Mouse (Mus musculus): Measurements from ENCODE around the gene Naa38.

Gene Naa38

DNA sequence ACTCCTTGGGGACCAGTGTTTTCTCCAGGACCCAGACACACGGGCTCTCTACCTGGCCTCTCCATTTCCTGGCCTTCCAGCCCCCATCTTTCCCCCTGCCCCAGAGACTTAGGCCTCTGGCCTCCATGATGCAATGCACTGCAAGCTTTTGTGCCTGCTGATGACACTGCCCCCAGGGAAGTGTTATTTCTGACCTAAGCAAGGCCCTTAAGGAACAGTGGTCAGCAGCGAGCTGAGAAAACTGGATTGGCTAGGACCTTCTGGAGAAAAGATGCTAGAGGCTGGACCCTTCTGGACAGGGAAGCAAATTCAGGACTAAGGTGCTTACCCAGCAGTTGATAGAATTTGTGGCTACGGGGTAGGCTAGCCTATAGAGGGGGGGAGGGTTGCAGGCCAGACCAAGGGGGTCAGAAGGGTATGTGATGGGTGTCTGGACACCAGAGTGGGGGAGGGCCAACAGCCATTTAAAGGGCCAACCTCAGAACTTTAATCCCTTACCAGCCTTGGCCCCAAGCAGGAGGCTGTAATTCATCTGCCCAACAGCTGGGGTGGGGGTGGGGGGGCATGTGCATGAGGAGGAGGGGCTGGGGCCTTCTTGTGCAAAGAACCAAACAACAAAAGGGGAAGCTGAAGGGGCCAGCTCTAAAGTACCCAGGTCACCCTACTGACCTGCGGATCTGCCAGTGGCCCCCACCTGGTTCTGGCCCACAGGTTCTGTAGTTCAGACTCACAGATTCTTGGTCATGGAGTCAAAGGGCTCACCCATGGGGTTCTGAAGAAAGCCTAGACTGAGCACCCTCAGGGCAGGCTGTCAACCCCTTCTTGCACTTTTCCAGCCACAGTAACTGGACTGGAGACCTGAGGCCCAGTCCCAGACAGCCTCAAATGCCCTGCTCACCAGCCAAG, 19.4 kb downstream of the Naa38 start:
- DNase-seq (ENCODE audit: low spot score), result no peak

DNA sequence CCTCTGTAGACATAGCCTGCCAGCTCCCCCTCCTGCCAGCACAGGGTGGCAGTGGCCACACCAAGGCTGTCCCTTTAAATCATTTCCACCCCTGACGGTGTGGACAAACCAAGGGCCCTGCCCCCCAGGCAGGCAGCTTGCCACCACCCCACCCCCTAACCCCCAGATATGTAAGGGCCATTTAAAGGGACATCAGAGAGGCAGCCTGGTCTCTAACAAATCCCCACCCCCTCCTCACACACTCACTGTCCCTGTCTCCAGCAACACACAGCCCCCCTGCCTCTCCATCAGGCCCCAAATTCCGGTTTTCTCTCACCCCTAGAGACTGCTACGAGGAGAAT, 20.0 kb downstream of the Naa38 start:
- no peak for DNase-seq (ENCODE audit: low spot score)

DNA sequence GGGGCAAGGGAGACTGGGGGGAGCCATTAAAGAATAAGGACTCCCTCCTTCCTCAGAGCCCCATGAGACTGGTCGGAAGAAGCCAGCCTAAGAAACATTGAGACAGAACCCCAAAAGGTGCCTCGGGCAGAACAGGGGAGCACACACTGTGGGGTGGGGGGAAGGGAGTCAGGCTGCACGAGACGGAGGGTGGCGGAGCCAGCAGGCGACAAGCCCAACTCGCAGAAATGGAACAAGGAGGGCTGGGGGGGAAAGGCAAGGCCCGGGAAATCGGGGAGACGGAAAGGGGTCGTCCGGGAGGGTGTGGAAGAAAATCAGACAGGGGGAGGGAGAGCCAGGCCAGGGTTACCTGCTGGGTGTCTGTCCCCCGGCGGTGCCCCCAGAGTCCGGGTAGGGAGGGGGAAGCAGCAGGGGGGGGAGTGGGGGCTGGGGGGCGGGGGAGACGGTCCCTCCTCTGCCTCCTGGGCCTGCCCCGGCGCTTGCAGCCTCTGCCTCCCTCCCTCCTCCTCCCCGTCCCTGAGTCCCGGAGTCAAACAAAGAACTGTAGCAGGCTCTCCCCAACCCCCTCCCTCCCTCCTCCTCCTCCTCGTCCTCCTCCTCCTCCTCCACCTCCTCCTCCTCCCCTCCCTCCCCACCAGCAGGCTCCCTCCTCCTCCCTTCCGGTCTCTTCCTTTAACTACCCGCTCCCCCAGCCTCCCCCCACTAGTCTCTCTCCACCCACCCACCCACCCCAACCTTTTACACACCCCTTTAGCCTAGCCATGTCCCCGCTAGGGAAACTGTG, 20.6 kb downstream of the Naa38 start:
- no peak for DNase-seq (ENCODE audit: low spot score)

DNA sequence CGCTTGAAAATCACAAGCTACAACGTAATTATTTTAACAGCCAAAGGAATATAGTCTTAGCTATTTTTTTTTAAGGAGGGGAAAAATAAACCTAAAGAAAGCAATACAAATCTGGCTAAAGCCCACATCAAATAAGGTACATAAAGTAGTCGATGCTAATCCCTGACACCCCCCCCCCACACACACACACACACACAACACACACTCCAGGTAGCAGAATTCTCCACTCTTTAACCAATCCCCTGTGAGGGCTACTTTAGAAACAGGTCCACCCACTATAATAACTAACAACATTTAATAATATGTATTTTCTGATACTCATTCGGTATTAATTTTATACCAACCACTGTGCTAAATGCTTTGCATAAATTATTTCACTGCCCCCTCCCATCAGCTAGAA, 21.2 kb downstream of the Naa38 start:
- no peak for DNase-seq (ENCODE audit: low spot score)

DNA sequence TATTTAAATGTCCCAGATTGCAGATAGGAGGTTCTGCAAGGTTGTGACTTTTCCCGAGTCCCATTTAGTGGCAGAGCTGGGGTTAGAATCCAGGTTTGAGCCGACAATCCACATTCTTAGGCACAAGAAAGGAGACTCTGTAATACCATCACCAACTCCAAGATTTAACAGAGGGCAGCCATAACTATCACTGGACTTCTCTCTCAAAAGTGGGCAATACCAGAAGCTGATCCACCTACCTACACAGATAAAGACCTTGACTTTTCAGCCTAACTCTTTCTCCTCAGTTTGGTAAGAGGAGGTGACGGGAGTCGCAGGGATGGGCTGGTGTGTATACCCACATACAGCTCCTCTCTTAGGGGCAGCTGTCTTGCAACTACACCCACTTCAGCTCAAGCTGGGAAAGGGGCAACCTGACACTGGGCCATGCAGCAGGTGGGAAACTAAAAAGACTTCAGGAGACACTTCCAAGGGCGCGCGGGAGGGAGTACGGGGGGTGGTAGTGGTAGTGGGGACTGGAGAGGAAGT, 21.7 kb downstream of the Naa38 start:
- no peak for DNase-seq (ENCODE audit: low spot score)

DNA sequence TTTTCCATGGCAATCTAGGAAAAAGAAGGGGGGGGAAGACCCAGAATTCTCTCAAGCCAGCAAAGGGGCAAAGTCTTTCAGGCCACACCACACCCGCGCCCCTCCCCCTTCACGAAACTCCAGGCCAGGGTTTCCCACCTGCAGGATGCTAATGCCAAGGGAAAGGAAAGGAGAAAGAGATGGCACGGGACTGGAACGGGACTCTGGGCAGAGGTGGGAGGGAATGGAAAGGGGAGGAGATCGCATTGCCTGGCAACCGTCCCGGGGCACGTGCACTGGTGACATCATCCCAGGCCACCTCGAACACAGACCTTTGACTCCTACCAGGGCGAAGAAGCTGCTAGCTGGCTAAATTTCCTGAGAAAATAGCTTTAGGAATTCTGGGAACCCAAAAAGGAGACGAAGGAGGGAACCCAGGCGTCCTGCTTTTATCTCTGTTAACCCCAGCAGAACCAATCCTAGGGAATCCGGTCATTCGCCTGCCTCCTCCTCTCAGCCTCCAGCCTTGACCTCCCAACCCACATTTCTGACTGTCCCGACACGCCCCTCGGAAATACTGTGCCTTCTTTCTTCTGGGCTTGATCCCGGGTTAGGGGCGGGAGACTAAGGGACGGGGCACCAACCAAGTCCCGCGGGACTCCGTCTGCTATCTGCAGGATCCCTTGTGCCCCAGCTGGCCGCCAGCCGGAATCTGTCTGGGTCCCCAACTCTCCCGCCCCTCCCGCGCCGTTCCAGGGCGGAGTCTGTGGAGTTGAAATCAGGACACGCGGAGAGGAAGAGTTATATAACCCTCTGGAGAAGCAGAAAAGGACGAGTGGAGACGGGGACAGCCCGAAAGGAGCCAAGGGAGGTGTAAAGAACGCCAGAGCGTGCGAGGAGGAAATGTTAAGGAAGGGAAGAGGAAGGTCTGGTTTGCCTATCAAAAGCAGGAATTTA, 22.4 kb downstream of the Naa38 start:
- DNase-seq (ENCODE audit: low spot score), result peak; percentile 58

DNA sequence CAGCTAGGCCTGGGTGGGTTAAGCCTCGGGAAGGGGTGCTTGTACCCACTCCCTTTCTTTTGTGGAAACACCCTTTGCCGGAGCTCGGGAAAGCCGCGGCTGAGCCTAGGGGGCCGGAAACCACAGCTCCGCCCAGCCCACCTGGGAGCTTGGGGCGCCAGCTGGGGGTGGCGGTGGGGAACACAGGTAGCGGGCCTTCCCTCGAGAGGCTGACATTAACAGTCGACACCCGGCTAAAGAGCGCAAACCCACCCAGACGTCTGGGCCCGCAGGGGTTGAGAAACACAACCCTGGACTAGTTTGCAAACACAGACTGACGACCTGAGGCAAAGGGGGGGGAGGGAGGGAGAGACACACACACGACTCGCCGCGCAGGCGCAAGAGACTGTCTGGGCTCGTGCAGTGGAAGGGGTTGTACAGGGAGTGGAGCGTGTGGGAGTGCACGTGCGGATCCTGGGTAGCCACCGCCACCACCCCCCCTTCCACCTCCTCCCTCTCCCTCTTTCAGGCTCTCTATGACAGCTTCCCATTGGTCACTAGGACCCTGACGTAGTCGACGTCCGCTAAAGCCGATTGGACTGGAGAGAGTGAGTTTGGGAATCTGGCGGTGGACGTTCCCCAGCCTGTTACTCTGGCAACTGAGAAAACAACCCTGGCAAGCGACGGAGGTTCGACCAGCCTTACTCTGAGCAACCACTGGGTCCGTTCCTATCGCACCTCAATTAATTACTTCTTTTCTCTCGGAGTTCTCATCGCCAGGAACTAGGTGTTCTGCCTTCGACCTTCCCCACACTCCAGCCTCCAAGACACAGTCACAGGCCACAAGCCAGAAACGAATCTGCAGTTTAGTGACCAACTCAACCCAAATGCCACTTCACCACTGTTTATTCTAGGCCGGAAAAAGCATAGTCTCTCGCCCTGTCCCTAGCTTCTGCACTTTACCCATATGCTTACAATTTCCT, 23.5 kb downstream of the Naa38 start:
- peak; percentile 66 for DNase-seq (ENCODE audit: low spot score)

DNA sequence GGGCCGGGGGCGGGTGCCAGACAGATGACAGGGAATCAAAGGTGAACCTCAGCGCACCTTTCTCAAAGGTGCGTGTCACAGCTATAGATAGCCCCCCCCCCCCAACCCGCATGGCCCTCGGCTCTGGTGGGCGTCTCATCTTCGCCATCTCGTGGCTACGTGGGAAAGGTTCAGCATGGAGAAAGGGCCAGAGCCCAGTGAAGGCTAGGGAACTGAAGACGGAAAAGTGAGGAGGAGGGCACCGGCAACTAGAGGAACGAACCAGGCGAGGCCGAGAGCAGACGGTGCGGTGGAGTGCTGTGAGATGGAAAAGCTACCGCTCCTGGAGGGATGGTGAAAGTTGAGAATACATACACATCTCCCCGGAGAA, 24.1 kb downstream of the Naa38 start:
- no peak for DNase-seq (ENCODE audit: low spot score)

DNA sequence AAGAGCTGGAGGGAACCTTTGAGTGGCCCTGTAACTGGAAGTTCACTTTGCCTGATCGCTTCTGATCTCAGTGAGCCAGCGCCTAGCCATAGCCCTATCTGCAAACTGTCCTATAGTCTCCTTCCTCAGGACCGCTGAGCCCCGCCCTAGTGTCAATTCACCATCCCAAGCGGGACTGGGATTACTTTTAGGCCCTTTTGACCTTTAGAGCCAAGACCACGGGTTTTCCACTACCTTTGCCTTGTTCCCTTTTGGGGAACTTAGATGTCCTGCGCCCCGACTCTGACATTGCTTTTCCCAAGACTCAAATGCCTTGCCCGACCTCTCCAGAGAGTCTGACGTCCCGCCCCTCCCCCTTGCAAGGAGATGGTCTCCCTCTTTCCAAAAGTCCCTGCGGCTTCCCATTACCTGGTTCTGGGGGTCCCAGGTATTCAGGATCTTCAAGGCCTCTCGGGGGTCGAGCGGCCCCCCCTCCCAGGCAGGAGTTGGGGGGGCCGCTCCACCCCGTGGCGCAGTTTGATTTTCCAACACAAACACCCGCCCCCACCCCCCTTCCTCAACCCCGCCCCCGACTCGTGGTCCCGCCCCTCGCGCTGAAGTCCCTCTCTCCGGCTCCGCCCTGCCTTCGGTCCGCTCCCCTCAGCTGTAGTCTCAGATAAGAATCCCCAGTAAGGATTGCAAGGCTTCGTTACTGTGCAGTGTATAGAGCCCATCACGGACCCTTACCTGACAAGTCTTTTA, 24.7 kb downstream of the Naa38 start:
- peak; percentile 40 for DNase-seq (ENCODE audit: low spot score)

DNA sequence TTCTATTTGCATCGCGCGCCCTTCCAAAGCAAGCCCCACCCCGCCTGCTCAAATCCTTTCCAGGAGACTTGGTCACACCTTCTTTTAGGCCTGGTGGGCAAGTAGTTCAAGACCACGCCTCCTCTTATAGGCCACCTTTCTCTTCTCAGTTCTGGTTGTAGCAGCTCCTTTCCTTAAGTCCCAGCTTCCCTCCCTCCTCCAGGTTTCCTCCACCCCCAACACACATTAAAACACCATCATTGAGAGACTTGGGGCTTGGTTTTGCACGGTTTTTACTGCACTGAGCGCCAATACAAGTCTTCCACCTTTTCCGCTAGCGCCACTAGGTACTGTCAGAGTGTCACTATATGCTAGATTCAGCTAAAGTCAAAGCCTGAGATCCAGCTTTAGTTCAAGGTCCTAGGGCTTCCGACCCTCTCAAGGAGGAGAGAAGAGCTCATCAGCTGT, 25.3 kb downstream of the Naa38 start:
- no peak for DNase-seq (ENCODE audit: low spot score)

DNA sequence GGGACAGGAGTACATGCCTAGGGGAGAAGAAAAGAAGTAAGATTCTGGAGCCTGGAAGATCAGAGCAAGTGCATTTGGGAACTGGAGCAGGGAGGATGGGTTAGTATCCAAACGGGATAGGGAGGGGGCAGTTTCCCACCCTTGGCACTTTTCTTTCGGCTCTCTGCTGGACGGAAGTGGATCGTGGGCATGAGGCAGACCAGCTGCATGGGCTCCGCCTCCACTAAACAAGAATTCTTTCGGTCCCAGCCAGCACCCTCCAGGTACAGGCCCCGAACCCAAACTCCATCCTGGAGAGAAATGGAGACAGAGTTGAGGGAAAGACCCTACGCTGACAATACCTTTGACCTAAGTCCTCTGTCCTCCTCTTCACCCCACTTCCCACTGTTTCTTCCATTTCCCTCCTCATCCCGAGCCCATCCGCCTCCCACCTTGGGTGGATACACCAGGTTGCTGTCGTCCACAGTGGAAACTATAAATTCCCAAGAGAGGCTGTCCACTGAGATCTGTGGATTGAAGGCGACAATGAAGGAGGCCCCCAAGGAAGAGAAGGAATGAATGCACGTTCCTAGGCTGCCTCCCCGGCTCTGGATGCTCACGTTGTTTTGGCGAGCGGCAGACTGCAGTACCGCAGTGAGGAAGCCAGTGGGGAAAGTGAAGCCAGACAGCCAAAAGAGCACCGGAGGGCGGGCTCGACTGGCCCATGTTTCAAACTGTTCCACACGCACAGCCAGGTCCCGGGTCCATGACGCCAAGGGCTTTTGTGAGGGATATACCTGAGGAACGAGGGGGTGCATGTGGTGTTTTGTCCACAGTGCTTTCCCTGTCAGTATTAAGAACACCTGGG, 26.1 kb downstream of the Naa38 start:
- DNase-seq (ENCODE audit: low spot score), result no peak

DNA sequence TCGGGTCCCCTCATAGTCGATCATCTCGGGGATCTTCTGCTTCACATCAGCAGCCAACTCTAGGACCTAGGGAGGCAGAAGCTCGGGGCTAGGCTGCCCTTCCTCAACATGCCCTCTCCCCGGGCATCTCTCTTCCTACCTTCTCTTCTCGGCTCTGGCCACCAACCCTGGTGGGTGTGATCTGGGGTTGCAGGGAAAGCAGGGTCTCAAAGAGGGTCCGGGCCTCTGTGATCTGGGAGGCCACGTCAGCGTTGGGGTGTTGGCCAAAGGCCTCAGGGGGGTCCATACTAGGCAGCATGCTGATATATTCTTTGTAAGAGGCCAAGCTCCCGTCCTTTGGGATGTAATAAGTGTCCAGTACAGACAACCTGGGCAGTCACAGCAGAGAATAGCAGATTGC, 27.6 kb downstream of the Naa38 start:
- DNase-seq (ENCODE audit: low spot score), result no peak

DNA sequence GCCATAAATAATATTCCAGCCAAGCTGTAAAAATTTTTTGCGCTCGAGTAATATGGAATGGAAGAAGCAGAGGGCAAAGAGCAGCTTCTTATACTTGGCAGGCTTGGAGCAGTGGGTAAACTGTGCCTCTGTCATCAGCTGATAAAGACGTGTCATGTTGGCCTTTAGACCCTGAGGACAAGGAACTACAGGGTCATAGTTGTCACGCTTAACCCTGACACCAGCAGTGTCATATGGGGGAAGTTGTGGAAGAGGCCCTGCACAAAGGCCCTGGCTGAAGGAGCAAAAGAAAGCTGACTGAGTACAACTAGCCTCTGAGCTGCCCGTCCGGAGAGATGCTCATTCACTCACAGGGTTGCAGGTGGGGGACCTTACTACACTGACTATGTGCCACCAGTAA, 28.6 kb downstream of the Naa38 start:
- no peak for DNase-seq (ENCODE audit: low spot score)

DNA sequence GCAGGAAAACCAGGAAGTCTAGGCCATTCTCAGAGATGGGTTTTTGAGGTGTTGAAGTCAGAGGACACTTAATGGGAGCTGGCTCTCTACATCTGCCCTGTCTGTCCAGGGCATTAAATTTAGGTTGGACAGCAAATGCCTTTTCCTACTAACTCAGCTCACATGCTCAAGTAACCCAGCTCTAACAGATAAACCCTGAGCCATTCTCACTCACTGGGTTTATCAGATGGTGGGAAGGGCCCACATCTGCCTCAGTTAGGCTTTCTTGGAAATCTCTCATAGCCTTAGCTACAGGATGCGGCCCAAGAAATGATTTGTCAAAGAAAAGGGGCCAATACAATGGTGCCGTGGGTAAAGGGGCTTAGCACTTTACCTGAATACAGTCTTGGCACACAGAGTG, 31.0 kb downstream of the Naa38 start:
- DNase-seq (ENCODE audit: low spot score), result no peak

DNA sequence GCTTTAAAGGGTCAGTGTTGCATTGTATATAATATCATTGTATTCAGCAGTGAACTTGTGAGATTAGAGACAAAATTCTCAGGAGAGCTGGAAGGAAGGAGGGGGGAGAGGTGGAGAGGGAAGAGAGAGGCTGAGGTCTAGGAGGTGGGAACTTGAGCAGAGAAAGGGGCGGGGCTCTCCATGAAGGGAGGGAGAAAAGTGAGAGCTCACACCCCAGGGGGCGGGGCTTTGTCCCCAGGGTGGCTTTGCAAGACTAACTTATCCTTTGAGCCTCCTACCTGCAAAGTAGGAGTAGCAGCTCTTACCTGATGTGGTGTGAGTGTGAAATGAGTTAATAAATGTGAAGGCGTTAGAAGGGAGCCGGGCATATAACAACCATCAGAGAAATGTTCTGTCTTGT, 33.5 kb downstream of the Naa38 start:
- DNase-seq (ENCODE audit: low spot score), result no peak

DNA sequence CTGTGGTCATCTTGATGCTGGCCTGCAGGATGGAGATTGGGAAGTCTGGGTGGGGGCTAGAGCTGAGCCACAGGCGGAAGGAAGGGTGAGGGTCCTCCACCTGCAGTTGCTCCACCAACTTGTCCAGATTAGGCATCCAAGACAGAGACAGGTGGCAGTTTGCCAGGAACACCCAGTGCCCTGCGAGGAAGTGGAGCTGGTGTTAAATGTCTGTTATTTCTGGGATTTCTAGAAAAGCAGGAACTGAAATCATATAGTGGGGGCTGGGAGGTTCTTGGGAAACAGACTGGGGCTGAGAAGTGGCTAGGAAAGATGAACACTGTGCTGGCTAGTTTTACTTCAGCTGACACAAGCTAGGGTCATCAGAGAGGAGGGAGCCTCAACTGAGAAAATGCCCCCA, 34.0 kb downstream of the Naa38 start:
- no peak for DNase-seq (ENCODE audit: low spot score)

DNA sequence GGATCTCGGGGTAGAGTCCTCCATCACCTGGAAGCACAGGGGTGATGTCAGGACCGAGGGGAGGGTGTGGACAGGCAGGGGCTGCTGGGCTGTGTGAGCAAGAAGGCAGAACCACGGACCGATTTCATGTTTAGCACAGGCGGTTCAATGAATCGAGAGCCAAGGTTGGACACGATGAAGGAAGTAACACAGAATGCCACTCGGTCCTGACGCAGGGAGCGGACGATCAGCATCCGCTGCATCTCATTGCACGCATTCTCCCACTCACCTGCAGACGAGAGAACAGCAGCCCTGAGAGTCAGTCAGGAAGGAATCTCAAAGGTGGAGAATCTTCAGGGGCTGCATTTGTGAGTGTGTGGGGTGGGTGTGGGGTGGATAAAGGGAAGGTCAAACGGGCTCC, 35.3 kb downstream of the Naa38 start:
- DNase-seq (ENCODE audit: low spot score), result no peak

DNA sequence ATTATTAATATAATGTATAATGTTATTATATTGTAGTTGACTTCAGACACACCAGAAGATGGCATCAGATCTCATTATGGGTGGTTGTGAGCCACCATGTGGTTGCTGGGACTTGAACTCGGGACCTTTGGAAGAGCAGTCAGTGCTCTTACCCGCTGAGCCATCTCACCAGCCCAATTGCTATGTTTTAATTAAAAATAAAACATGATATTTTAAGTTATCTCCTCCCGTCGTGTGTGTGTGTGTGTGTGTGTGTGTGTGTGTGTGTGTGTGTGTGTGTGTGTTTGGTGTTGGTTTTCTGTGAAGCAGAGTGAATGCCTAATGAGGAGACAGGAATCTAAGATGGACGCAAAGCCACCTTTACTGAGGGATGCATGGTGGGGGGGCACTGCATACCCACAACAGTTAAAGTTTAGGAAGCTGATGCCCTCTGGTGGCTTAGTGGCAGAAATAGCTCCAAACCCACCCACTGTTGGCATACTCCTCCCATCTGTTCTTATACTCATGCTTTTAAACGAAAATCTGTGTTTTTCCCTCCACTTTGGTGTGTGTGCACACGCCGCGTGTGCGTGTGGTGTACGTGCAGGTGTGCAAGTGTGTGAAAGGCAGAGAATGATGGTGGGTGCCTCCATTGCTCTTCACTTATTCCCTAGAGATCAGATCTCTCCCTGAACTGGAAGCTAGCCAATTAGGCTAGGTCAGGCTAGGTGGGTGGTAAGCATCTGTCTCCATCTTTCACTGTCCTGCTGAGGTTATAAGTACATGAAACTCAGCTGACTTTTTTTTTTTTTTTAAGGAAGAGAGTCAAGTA, 36.7 kb downstream of the Naa38 start:
- no peak for DNase-seq (ENCODE audit: low spot score)

DNA sequence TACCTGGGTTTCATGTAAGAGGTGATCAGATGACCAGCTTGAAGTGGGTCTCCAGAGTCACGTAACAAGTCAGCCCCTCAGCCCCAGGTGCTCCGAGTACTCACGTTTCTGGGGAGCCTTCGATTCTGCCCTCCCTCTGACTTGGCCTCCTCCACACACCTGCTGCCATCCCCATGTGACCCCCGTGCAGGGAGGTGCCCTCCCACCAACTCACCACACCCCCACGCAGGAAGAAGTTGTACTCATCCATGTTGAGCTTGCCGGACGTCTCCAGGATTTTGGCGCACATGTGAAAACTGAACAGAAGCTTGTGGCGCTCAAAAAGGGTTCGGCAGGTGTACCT, 37.3 kb downstream of the Naa38 start:
- no peak for DNase-seq (ENCODE audit: low spot score)
